Mouse (Mus musculus) brain, embryonic 14.5 days (tissue): ENCODE results near the gene Ext2.

Experiments
- CTCF ChIP-seq: fragments of 200-500 bp; IDR thresholded peaks from 2 replicates; pipeline ENCODE4 v1.5.1; 2012; ENCODE audit warnings: inconsistent platforms, mild to moderate bottlenecking, moderate library complexity, borderline replicate concordance; ENCODE audit not compliant: insufficient read depth, insufficient read length; ENCODE audit errors: extremely low read depth
- POLR2A ChIP-seq: fragments of 200-500 bp; IDR thresholded peaks from 2 replicates; pipeline ENCODE4 v1.6.1; 2012; ENCODE audit warnings: mild to moderate bottlenecking, inconsistent platforms, borderline replicate concordance; ENCODE audit not compliant: poor library complexity, insufficient read depth, insufficient read length, severe bottlenecking; ENCODE audit errors: extremely low read depth

DNA sequence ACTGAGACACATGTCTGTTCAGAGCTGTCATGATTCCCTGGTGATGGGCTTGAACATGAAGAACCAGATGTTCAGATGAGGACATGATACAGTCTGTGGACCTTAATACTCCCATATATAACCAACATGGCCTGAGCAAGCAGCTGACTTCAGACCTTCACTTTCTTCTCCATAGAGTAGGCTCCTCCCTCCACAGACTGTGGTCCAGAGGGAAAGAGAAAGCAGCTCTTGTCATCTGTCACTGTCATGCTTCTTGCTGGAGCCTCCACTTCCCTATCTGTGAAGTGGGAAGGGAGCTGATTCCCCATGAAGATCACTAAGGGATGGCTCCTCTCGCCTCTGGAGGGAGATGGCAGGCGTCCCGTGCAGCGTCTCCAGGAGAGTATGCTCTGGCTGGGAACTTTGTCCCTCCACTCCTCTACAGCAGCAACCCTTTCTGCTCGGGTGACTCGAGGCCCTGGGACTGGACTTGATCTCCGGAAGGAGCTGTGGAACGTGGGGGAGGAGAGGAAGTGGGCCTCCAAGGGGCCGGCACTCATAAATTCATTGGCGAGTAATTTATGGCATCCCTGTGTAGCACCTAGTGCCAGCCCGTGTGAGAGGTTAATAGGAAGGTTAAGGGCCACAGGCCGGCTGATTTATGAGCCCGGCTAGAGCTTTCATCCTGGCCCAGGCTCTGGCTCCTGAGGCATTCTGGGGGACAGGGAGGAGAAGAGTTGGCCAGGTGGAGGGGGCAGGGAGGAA, 197.5 kb downstream of the Ext2 start:
- TF ChIP-seq CTCF (no peak), POLR2A (no peak)
